Mouse (Mus musculus) lung, postnatal 4 days (tissue): ENCODE measurements around the gene Art5.
A peak's percentile ranks its signal among the peaks of the same experiment; 100 is the strongest.
"Not testable (repeated sequence)": the region's sequence is repeated elsewhere in the genome, so short reads cannot be mapped to it uniquely, and the experiment has no call there.

Experiments used
- DNase-seq, 2 experiments: peaks; one replicate each; pipeline ENCODE4 v3.0.0; 2021

Art5 gene

DNA sequence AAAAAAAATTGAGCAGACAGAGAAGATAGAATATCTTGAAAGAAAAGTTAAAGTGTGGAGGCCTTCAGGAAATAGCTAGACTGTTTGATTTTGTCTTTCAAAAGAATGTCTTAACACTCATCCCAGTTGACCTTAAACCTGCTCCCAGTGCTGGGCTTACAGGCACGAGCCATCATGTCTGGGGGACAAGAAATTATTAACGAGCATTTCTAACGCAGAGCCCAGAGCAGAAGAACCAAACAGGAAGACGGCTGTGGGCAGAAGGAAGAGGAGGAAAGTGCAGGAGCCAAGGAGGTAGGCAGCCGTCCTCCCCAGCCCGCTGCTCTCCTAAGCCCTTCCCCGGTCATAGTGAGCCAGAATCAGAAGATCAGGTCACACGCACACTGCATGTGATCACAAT is 29.0 kb downstream of the Art5 start:
- no peak for DNase-seq

DNA sequence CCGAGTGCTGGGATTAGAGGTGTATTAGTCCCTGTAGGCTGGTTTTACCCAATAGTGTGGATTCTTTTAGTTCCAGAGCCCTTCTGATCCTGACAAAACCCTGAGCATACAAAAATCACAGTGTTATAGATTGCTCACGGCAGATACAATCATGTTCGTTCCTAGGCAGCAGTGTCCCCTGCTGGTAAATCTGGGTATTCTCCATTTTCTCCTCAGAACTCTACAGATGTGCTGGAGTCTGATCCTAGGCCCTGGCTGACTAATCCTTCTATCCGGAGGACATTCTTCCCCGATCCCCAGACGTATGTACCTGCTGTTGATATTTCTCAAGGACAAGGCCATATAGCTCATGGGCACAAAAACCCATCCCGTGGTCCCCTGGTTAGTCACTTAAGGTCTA is 30.8 kb downstream of the Art5 start:
- peak in 1 of 2 experiments; percentile 49 for DNase-seq

DNA sequence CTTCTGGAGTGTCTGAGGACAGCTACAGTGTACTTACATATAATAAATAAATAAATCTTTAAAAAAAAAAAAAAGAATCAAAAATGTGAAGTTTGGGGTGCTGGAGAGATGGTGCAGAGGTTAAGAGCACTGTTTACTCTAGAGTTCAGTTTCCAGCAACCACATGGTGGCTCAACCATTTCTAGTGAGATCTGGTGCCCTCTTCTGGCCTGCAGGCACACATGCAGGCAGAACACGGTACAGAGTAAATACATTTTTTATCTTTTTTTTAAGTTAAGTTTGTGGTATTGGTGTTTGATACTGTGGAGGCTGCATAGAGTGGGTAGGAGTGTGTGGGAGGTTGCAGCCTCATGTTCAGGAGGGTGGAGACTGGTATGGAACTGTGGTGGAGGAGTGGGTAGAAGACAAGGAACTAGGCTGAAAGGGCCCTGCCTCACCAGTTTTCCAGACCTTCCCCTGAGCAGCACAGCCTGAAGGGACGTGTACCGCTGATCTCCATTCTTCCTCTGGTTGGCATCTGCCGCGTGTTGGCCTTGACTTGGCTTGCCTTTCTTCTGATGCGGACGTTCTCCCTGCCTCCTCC is 32.5 kb downstream of the Art5 start:
- peak in 1 of 2 experiments; percentile 27 for DNase-seq

DNA sequence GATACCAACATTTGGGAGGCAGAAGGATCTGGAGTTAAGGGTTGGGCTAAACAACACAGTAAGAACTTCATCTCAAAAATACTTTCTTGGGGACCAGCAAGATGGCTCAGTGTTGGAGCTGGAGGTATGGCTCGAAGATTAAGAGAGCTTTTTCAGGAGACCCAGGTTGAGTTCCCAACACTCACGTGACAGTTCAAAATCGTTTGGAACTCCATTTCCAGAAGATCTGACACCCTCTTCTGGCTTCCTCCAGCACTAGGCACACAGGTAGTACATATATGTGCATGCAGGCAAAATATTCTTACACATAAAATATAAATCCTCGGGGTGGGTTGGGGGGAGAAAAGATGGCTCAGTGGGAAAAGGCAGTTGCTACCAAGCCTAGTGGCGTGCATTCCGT is 42.9 kb downstream of the Art5 start:
- DNase-seq, result no peak

DNA sequence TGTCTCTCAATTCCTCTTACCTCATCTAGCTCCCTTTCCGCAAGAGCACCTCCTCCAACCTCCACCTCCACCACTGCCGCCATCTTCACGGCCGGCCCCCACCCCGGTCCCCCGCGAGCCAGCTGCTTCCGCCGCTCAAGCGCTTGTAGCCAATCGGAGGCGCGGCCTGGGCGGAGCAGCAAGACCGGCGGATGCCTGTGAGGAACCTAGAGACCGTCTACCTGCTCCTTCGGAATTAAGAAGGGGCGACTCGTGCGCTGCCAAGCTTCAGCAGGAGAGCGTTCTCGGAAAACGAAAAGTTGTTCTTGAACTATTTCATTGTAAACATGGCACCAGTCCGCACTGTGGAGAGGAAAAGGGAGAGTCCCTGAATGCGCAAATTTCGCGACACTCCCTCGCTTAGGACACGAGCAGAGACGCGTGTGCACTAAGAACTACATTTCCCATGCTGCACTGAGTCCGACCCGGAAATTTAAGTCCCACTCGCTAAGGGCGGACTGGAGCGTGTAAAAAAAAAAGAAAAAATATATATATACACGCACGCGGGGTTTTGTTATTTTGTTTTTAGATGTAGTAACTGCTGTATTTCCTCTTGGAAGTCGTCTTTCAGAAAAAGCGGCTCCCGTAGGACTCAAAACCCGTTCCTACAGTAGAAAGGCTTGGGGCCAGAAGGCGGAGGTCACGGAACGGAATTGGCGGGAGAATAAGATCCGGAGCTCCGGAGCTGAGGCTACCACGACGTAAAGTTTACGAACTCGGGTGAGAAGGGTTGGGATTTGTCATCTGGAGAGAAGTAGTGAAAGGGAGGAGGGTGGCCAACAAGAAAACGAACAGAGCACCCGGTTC is 44.0 kb downstream of the Art5 start, which contains the start of the genes Rnf121, Xndc1 and Xntrpc:
TSS of gene Rnf121 (minus strand) at position 424 of the 846 bp plus-strand sequence.
TSS of gene Xndc1 (plus strand) at position 466 of the 846 bp plus-strand sequence.
TSS of gene Xntrpc (plus strand) at position 668 of the 846 bp plus-strand sequence.
- peak; percentile 92 to 94 for DNase-seq

DNA sequence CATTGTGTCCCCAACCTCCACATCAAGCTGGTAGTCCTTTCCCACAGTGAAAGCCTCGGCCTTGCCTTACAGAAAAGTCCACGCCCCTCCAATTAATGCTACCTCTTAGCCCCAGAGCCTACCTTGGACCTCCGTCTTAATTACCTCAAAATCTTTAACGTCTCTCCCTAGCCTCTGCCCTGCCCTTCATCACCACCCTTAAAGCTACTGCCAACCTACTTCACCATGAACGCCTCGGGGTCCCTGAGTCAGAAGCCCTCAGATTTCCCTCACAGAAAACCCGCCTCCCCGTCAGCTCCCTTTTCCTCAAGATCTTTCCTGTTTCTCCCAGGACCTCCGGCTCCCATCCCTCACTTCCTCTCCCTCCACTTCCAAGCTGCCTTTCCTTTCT is 44.6 kb downstream of the Art5 start:
- DNase-seq, result no peak

DNA sequence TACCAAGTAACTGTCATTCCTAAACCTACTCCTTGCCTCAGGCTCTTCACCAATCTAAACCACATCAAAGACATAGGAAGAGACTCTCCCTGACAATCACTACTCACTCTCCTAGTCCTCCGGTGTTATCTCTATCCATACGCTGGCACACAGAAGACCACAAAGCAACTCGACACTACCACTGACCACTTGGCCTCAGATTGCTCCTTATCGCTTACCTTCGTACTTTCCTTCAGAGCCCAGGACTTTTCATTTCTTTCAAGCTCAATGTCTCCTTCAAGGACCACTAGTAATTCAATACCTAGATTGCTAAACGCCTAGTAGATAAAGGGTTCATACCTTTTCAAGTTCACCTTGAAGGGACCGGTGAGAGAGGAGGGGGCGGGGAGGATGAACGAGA is 45.4 kb downstream of the Art5 start:
- DNase-seq, result no peak

DNA sequence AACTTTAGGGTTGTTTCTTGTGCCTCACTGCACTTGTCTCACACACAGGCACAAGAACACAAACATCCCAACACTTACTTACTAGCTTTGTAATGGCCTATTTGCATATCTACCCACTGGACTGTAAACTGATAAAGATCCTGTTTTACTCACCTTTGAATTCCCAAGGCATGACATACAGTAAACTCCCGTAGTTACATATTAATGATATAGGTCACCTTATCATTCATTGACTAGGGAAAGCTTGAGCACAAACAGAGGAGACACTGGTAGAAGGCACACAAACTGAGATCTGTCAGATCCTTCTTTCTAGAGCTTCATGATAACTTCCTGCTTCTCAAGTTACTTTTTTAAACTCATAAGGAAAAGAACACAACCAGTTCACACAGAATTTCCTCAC is 47.1 kb downstream of the Art5 start:
- no peak for DNase-seq

DNA sequence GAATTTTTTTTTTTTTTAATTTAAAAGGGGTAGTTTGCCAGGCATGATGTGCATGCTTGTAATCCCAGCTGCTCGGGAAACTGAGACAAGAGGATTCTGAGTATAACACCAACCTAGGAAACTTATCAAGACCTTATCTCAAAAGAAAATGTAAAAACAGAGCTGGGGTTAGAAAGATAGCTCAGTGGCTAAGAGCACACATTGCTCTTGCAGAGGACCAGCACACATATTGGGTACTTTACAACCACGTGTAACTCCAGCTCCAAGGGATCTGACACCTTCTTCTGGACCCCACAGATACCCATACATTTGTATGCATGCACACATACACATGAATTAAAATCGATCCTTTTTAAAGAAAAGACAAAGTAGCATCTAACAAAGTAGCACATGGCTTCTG is 47.9 kb downstream of the Art5 start:
- no peak for DNase-seq

DNA sequence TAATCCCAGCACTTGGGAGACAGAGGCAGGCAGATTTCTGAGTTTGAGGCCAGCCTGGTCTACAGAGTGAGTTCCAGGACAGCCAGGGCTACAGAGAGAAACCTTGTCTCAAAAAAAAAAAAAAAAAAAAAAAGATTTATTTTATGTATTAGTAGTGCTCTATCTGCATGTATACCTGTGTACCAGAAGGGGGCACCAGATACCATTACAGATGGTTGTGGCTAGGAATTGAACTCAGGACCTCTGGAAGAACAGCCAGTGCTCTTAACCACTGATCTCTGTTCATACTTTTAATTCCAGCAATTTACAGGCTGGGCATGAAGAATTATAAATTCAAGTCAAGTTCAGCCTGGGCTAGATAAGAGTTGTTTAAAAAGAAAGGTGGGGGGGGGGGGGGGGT is 60.8 kb downstream of the Art5 start:
- not testable (repeated sequence) for DNase-seq
